Mouse (Mus musculus) gastrocnemius, postnatal 14 days (tissue): ENCODE data around the gene Runx3. TPM values are rescaled to one million over a fixed set of nuclear protein-coding genes. Genes with fewer than 3 reads are reported as not detected.

Source experiments
- DNase-seq: peaks from one replicate; pipeline ENCODE4 v3.0.0; 2021; ENCODE audit warnings: mixed read lengths
- intact Hi-C: fragments of 180-260 bp; cut with DNase I; formaldehyde crosslinking; loops from one replicate; pipeline ENCODE4 v1.15.1; 2025; ENCODE audit warnings: low total_unique reads
- long read RNA-seq, 2 experiments: library from polyadenylated mRNA; stranded (forward); transcript quantifications; one replicate each; pipeline ENCODE4 v2.0.0; 2021
- total RNA-seq, 2 experiments: library from RNA; stranded (reverse); gene quantifications; 2 replicates each; pipeline ENCODE4 v1.2.3; 2021

Runx3 gene
- under 1 TPM; 0.22 to 0.41 TPM for total RNA-seq
- long read RNA-seq, experiment 1, result 0 reads
- long read RNA-seq, experiment 2, result 0 reads

DNA sequence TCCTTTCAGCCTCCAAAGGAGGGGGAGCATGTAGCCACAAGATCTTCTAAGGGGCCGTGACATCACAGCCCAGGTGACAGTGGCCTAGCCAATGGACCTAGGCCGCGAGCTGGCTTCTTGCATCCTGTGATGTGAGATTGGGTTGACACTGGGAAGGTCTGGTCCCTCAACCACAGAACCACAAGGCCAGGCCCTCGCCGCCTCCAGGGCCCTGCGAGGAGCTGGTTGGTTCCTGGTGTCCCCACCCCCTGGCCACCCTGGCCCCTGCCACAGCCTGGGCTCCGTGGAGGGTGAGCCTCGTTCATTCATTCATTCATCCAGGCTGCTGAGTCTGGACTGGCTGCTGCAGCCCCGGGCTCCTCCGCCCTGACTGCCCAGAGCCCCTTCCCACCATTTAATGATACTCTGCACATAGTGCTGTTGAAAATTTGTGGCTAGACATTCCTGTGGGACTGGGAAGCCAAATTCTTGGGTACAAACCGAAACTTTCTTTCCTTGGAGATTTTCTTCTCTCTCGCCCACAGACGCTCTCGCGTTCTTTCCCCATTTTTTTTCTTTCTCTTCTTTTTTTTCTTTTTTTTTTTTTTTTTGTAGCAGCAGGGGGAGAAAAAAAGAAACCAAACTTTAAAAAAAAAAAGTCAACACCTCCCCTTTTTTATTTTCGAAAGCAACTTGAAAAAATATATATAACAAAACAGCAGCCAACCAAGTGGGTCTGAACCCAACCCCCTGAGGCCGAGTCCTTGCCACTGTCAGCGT is at the start of gene Runx3:
Gene Runx3, plus strand, starts transcription at position 311 of the 759 bp plus-strand sequence.
- no peak for DNase-seq
- intact Hi-C loops, result no loop called here

DNA sequence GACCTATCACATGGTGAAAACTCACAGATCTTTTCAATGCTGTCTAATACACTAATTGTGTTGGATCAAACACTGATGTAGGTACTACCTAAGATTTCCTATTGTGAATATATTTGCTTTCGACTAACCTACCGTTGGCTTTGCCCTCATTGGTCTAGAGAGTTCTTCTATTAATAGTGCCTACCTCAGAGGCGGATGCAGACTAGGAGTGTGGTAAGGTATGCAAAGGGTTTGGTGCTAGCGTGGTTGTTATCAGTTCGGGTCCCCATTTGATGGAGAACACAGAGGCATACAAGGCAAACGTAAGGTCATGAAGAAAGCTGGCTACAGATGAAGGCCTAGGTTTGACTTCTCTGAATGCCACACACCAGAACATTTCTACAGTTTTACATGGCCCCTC is 47.8 kb upstream of the Runx3 start:
- no peak for DNase-seq
- intact Hi-C loops, result no loop called here

DNA sequence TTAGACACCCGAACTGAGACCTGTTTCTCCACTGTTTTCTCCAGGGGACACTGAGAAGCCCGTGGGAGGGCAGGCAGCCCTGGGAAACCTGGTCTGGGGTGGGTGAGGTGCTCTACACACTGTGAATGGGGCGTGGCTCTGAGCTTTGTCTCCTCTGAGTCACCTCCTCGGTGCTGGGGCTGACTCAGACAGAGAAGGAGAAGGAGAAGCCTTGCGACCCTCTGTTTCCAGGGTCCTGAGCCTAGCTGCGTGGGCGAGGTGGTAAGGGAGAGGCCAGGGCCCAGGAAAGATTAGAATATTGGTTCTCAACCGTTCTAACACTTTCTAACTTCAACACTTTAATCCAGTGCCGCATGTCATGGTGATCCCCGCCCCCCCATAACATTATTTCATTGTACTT is 46.9 kb upstream of the Runx3 start:
- intact Hi-C loops, result no loop called here
- no peak for DNase-seq

DNA sequence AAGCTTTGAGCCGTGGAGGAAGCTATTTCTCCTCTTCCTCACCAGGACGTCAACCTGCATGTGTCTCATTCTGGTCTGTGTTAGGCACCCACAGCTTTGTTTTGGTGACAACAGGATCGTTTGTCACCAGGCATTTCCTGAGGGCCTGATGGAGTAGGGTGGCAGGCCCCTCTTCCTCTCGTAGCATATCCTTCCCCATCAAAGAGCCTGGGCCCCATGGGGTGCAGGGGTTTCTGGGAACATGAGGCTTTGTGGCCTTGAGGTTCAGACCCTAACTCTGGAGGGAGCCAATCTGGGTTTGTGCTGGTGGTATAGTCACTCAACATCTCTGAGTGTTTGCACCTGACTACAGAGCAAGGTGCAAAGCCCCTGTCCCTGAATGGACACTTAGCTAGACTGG is 45.8 kb upstream of the Runx3 start:
- DNase-seq, result no peak
- intact Hi-C loops, result no loop called here

DNA sequence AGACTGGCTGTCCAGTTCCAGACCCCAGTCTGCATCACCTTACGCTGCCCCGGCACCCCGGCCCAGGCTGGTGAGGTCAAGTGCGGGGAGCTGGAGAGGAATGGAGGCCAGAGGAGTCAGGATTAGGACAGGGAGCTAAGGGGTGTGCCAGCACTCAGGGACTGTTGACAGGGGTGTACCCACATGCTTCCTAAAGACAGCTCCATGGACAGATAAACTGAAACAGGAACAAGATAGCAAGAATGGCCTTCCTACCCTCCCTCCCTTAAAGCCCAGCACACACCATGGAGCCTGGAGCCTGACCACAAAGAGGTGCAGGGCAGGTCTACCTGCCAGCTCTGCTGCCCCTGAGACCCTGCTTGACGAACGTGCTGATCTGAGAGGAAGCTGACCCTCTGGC is 45.1 kb upstream of the Runx3 start:
- no peak for DNase-seq
- intact Hi-C loops, result no loop called here

DNA sequence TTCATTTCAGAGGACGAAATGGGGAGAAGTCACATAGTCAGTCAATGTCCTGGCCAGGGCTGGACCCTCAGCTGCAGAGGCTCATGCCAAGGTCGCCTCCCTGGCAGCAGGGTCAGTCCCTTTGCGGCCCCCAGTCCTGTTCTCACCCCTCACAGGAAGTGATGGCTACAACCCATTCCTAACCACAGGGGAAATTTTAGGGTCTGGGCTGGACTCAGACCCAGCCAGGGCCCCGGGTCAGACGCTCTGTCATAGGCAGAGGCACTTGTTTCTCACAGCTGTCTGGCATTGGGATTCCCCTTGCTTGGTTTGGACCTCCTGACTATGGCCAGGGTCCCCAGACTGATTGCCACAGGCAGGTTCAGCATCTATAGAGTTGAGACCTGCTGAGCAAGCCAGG is 43.8 kb upstream of the Runx3 start:
- DNase-seq, result no peak
- intact Hi-C loops, result no loop called here

DNA sequence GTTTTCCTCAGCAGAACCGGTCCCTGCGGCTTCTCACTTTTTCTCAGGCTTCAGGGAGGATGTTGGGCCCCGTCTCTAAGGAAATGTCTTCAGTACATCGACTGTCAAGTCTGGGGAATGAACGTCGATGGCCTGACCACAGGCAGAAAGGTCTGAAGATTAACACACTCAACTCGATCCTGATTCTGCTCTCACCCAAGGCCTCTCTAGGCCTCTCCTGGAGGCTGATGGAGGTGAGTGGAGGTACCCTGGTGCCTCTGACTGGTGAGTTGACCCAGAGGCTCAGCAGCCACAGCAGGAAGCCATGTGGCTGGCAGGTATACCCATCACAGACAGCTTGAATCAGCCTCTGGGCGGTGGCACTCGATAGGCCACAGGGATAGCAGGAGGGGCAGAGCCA is 43.3 kb upstream of the Runx3 start:
- intact Hi-C loops, result no loop called here
- DNase-seq, result no peak

DNA sequence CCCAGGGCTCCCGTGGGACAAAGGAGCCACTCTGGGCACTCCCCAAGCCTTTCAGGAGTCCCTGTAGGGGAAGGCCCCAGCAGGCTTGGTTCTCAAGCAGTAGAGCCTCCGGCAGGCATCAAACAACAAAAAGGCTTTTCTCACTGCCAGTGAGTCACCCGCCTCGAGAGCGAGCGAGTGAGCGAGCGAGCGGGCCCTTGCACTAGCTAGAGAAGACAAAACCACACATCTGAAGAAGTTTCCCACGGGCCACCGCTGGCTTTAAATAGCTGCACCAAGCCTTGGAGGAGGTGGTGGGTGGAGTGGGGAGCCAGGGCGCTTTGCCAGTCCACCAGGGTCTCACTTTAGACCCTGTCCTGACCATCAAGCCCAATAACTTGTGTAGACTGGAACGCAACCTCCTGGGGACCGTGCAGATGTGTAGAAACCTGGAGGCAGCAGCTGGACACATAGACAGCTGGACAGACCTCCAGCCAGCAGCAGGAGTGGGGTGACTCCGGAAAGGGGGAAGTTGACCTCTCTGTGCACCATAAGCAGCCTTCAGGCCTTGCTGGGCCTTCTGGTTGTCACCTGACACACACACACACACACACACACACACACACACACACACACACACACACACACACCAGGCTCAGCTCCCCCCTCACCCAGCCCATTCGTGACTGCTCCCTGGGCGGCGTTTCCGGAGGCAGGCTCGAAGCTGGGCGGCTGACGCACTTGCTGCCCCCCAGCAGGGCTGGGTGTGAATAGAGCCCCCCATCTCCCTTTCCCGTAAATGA is 40.4 kb upstream of the Runx3 start:
- intact Hi-C loops, result no loop called here
- DNase-seq, result no peak

DNA sequence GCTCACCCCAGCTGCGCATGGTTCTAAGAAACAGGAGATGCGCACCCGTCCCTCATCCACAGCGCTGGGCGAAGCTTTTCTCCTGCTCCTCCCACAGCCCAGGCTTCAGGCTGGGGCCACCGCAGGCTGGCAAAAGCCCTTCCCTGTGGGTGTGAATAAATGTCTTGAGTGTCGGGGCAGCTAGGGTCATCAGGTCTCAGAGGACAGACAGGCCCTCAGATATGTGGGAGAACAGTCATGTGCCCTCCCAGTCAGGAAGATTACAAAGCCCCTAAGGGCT is 39.9 kb upstream of the Runx3 start:
- intact Hi-C loops, result no loop called here
- DNase-seq, result no peak

DNA sequence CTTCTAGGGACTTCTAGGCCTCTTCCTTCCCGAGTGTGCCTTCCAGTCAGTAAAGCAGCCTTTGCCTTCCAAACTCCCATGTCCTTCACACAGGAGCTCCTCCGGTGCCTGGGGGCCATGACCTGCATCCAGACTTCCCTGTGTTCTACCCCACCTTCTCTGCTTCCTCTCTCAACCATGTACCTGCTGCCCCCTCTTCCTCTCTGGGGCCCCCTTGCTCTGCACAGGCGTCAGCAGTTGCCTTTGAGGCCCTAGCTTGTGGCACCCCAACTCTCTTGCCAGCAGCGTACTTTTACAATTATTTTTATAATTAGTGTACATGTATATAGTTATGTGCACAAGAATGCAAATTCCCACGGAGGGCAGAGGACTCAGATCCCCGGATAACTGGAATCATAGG is 37.4 kb upstream of the Runx3 start:
- intact Hi-C loops, result no loop called here
- DNase-seq, result no peak

DNA sequence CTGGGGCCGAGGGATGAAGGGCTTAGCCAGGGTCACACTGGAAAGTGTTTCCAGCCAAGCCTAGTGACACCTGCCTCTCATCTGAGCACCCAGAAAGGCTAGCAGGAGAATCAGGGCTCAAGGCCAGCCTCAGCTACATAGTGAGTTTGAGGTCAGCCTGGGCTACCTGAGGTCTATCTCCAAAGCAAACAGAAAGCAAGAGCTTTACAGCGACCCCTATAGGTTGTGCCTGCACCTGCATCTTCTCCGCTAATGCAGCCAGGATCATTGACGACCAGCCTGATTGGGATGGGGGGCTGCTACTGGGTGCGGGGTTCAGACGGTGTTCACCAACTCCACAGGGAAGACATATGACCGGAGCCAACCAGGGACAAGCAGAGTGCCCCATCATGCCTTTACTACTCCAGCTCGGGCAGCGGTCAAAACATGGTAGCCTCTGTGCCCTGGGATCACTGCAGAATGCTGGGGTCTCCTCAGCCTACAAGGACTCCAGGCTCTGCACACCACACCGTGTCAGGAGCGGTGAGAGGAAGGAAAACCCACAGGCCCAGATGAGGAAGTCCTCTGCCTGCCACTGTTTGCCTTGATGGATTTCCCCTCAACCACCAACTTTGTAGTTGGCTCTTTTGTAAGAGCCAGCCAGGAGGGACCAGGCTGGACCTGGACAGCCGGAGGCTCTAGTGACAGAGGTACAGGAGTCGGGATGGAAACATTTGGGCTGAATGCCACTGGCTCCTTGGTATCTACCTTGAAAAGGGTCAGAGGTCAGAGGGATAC is 35.2 kb upstream of the Runx3 start:
- intact Hi-C loops, result no loop called here
- DNase-seq, result no peak

DNA sequence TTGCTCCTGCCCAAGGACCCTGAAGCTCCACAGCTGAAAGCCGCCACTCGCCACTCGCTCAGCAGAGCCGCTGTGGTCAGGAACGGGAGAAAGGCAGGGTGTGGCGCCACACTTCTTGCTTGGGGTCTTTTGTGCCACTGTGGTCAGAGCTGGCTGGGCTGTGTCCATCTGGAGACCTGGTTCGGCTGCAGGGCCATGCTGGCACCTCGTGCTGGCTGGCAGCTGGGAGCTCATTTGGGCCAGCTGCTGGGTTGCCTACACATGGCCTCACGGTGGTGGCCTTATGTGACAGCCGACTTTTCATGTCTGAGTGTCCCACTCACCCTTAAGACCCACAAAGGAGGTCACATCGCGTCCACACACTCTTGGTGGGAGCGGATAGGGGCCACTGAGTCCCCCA is 29.8 kb upstream of the Runx3 start:
- DNase-seq, result no peak
- intact Hi-C loops, result no loop called here

DNA sequence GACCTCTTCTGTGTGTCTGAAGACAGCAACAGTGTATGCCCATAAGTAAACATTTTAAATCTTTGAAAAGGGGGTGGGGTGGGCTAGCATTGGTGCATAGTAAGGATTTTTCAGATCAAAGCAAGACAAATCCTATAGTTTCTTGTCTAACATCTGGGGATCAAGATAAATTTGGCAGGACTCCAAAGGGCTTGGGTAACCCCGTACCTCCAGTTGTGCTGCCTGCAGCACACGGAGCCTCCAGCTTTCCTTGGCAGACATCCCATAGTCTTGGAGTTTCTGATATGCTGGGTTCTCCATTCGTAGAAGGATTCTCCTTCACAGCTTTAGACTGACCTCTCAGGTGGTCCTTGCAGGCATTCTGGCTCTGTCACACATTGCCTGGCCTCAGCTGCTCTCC is 27.6 kb upstream of the Runx3 start:
- DNase-seq, result no peak
- intact Hi-C loops, result no loop called here

DNA sequence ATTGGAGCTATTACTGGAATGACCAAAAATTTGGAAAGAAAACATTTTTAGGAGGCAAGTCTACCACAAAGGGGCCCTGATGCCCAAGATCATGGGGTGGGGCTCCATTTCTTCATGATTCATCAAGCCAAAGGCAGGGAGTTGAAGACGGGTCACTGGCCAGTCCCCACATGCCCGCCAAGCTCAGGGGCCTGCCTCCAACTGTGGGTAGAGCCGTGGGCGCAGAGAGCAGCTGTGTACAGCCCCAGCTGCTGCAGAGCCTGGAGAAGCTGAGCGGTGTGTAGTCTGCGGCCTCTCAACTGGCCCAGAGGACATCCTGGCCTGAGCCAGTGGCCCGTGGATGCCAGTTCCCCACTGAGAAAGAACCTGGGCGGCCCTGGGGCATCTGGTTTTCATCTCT is 24.8 kb upstream of the Runx3 start:
- DNase-seq, result no peak
- intact Hi-C loops, result no loop called here

DNA sequence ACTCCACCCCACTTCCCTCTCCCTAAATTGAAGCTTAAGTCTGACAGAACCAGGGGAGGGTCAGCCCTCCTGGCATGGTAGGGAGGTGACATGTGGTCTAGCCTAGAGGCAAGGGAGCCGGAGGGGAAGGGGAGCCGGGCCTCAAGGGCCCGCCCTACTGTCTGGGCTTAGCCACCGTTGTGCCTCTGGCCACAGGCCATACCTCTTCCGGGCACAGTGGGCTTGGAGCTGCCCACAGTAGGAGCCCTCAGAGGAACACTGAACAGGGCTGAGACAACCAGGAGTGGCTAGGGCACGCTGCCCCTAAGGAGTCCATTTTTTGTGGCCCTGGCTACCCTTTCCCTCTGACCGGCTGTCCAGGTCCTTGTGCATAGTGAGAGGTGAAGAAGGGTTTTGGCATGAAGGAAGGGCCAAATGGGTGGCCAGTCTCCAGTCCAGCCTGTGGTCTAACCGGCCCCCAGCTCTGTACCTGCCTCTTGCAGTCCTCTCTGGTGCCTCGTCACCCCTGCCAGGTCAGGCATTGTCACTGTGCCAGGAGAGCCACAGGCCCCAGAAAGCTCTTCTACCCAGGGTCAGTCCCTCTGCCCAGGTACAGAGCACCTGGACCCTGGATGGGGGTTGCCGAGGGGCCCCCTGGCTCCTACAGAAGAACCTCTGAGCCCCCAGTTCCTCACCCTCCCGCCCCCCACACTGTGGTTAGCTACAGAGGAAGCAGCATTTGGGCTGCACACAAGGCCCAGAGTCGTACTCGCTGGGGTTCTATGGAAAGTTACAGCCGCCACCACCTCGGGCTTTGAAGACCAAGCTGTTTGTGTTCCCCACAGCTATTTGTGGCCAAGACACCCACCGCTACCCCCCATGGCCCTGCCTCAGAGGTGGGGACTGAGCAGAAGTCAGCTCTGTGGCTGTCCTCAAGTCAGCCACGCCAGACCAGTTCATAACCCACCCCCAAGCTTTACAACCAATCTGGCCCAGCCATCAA is 22.3 kb upstream of the Runx3 start:
- no peak for DNase-seq
- intact Hi-C loops, result no loop called here

DNA sequence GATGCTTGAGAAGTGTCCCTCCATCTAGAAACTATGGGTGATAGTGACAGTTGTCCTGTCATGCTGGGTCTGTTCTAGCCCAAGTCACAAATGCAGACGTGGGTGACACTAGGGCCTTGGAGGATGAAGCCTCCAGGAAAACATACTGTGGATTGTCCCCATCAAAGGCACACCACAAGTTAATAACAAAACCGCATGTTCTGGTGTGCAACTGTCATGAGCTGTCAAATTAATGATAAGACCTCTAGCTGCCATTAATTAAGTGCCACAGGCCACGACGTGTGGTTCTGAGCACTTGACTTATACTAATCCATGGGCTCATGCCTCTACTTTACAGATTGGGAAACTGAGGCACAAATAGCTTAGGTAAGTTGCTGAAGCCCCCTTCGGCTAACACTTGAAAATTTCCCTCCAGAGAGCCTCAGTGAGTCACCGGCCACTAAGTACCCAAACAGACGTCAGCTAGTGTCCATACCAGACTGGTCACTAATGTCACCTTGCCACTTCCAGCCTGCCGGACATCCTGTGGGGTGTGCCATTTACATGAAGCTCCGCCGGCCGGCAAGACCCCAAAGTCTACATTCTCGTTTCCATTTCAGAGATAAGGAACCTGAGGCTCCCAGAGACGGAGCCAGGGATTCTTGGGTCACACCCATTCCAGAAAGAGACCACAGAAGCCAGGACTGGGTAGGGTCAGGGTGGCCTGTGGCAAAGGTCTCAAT is 18.3 kb upstream of the Runx3 start:
- intact Hi-C loops, result no loop called here
- DNase-seq, result no peak

DNA sequence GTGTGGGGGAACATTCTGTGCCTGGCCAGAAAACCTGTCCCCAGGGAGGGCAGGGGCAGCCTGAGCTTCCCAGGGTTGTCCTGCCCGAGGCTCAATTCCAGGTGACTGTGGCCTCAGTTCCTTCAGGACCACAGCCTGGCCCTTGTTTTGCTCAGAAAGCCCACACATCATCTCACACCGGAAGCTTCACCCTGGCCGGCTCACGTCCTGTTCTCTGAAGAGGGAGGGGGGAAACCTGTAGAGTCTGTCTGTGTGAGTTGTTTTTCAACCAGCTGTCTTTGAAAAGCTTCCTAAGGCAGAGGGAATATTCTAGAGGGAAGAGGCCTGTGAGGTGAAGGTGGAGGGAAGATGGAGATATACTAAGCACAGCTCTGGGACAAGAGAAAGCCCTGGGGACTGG is 17.7 kb upstream of the Runx3 start:
- intact Hi-C loops, result no loop called here

DNA sequence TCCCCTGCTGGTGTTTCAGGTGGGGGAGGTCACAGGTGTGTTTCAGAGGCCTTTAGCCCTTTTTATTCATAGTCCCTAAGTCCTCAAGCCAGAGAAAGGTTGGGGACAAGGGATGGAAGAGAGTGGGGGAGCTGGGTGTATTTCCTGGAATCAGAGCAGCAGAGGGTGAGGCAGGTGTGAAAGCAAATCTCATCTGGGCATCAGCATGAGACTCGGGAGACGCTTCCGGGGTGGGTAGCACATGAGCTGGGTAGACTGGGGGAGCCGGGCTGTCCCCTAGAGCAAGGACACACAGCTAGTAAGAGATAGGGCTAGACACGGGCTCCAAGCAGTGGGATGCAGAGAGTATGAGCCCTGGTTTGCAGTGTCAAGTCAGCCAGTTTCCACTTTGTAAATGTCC is 16.7 kb upstream of the Runx3 start:
- DNase-seq, result no peak

More for the DNA sequence above, 17.7 kb upstream of the Runx3 start:
- DNase-seq, result no peak

DNA sequence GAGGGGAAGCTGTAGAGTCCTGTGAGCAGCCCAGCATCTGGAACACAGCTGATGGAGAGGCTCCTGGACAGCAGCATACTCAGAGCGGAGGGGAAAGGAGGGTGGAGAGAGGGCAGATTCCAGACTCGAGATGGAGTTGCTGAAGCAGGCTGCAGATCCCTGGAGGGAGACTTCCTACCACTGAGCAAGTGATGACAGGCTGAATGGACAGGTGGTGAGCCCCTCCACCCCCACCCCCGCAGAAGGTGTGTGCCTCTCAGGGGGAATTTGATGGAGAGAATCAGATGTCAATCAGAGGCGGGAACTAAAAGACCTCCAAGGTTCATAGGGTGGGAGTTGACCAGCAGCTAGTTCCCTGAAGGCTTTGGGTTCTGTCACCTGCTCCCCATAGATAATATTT is 13.5 kb upstream of the Runx3 start:
- DNase-seq, result no peak
- intact Hi-C loops, result no loop called here

More for the DNA sequence above, 16.7 kb upstream of the Runx3 start:
- intact Hi-C loops, result no loop called here
